Mouse (Mus musculus) lung, postnatal 4 days (tissue): ENCODE results near the gene Slc22a16.
"Not testable (repeated sequence)": the region's sequence is repeated elsewhere in the genome, so short reads cannot be mapped to it uniquely, and the experiment has no call there.

Experiments used
- DNase-seq, 2 experiments: peaks; one replicate each; pipeline ENCODE4 v3.0.0; 2021

Slc22a16 gene

GRCm38 (mm10) chr10:40570036-40570435 lies at the start of gene Slc22a16:
Gene Slc22a16, plus strand, starts transcription at chr10:40570336.
- DNase-seq: no peak

- DNase-seq: no peak
Observed at GRCm38 (mm10) chr10:40521579-40521978, 48.6 kb upstream of the Slc22a16 start.

GRCm38 (mm10) chr10:40523312-40523975 lies 46.7 kb upstream of the Slc22a16 start:
- no peak for DNase-seq

GRCm38 (mm10) chr10:40524032-40524806 lies 45.9 kb upstream of the Slc22a16 start:
- DNase-seq: no peak

- DNase-seq: peak in 1 of 2 experiments; percentile 65
Observed at GRCm38 (mm10) chr10:40524991-40525390, 45.1 kb upstream of the Slc22a16 start.

- DNase-seq: no peak
Observed at GRCm38 (mm10) chr10:40525616-40526155, 44.5 kb upstream of the Slc22a16 start.

GRCm38 (mm10) chr10:40526301-40526761 lies 43.8 kb upstream of the Slc22a16 start:
- DNase-seq: no peak

- no peak for DNase-seq
Observed at GRCm38 (mm10) chr10:40526986-40527385, 43.1 kb upstream of the Slc22a16 start.

GRCm38 (mm10) chr10:40527573-40527972 lies 42.6 kb upstream of the Slc22a16 start:
- DNase-seq: peak; percentile 42 to 56

GRCm38 (mm10) chr10:40528668-40529067 lies 41.5 kb upstream of the Slc22a16 start:
- DNase-seq: no peak

GRCm38 (mm10) chr10:40529617-40530016 lies 40.5 kb upstream of the Slc22a16 start:
- DNase-seq: peak; percentile 41 to 77

- DNase-seq: no peak
Observed at GRCm38 (mm10) chr10:40530661-40531060, 39.5 kb upstream of the Slc22a16 start.

- not testable (repeated sequence) for DNase-seq
Observed at GRCm38 (mm10) chr10:40532586-40532985, 37.5 kb upstream of the Slc22a16 start.

- no peak for DNase-seq
Observed at GRCm38 (mm10) chr10:40541351-40541750, 28.8 kb upstream of the Slc22a16 start.

GRCm38 (mm10) chr10:40549317-40549716 lies 20.8 kb upstream of the Slc22a16 start:
- no peak for DNase-seq

- no peak for DNase-seq
Observed at GRCm38 (mm10) chr10:40551801-40552200, 18.3 kb upstream of the Slc22a16 start.

- not testable (repeated sequence) for DNase-seq
Observed at GRCm38 (mm10) chr10:40565695-40566094, 4.4 kb upstream of the Slc22a16 start.

GRCm38 (mm10) chr10:40575912-40576634 lies 5.9 kb downstream of the Slc22a16 start:
- DNase-seq: no peak

- DNase-seq: no peak
Observed at GRCm38 (mm10) chr10:40583584-40584255, 13.6 kb downstream of the Slc22a16 start.

GRCm38 (mm10) chr10:40592186-40592585 lies 22.1 kb downstream of the Slc22a16 start:
- no peak for DNase-seq

GRCm38 (mm10) chr10:40597177-40597576 lies 27.0 kb downstream of the Slc22a16 start:
- DNase-seq: no peak

GRCm38 (mm10) chr10:40604706-40605394 lies 34.7 kb downstream of the Slc22a16 start:
- DNase-seq: no peak
